Mouse (Mus musculus): ENCODE data around the gene P4ha2. TPM values are rescaled to one million over a fixed set of nuclear protein-coding genes. Genes with fewer than 3 reads are reported as not detected.
"Not testable (repeated sequence)": the region's sequence is repeated elsewhere in the genome, so short reads cannot be mapped to it uniquely, and the experiment has no call there.

The P4ha2 gene
- polyA plus RNA-seq, 1 experiment, result 3.6 TPM

GRCm38 (mm10) chr11:54126654-54127374 is 26.9 kb downstream of the P4ha2 start:
- Histone ChIP-seq H3K4me3 (ENCODE audit: insufficient read depth, low read depth, low read length) (no peak overlapping the region), H3K27ac (replicated peaks; ENCODE audit: low read depth, low read length) (no peak overlapping the region), H3K4me1 (ENCODE audit: control insufficient read depth, insufficient read depth, insufficient read length, low read length) (no peaks in the 10 kb centered on the region)

- H3K27ac ChIP-seq (replicated peaks; ENCODE audit: low read depth, low read length), result no peak overlapping the region
- H3K4me1 ChIP-seq (ENCODE audit: control insufficient read depth, insufficient read depth, insufficient read length, low read length), result no peaks in the 10 kb centered on the region
- H3K4me3 ChIP-seq (ENCODE audit: insufficient read depth, low read depth, low read length), result no peak overlapping the region
These were observed 27.5 kb downstream of the P4ha2 start for GRCm38 (mm10) chr11:54127397-54127796.

GRCm38 (mm10) chr11:54129955-54130354 is 30.1 kb downstream of the P4ha2 start:
- Histone ChIP-seq H3K4me1 (ENCODE audit: control insufficient read depth, insufficient read depth, insufficient read length, low read length) (no peaks in the 10 kb centered on the region), H3K4me3 (ENCODE audit: insufficient read depth, low read depth, low read length) (no peak overlapping the region), H3K27ac (replicated peaks; ENCODE audit: low read depth, low read length) (no peak overlapping the region)

- Histone ChIP-seq H3K27ac (replicated peaks; ENCODE audit: low read depth, low read length) (no peak overlapping the region), H3K4me1 (ENCODE audit: control insufficient read depth, insufficient read depth, insufficient read length, low read length) (no peaks in the 10 kb centered on the region), H3K4me3 (ENCODE audit: insufficient read depth, low read depth, low read length) (no peak overlapping the region)
These were observed 30.8 kb downstream of the P4ha2 start for GRCm38 (mm10) chr11:54130721-54131120.

GRCm38 (mm10) chr11:54132290-54132689 is 32.4 kb downstream of the P4ha2 start:
- H3K4me3 ChIP-seq (ENCODE audit: insufficient read depth, low read depth, low read length), result no peak overlapping the region
- H3K4me1 ChIP-seq (ENCODE audit: control insufficient read depth, insufficient read depth, insufficient read length, low read length), result no peaks in the 10 kb centered on the region
- H3K27ac ChIP-seq (replicated peaks; ENCODE audit: low read depth, low read length), result no peak overlapping the region

GRCm38 (mm10) chr11:54134905-54135304 is 35.0 kb downstream of the P4ha2 start:
- no peak overlapping the region for H3K4me3 ChIP-seq (ENCODE audit: insufficient read depth, low read depth, low read length)
- no peak overlapping the region for H3K27ac ChIP-seq (replicated peaks; ENCODE audit: low read depth, low read length)
- H3K4me1 ChIP-seq (ENCODE audit: control insufficient read depth, insufficient read depth, insufficient read length, low read length), result no peaks in the 10 kb centered on the region

GRCm38 (mm10) chr11:54140159-54140558 is 40.3 kb downstream of the P4ha2 start:
- not testable (repeated sequence) for H3K27ac ChIP-seq (replicated peaks; ENCODE audit: low read depth, low read length); H3K4me3 ChIP-seq (ENCODE audit: insufficient read depth, low read depth, low read length); H3K4me1 ChIP-seq (ENCODE audit: control insufficient read depth, insufficient read depth, insufficient read length, low read length)

GRCm38 (mm10) chr11:54141200-54141971 is 41.5 kb downstream of the P4ha2 start:
- Histone ChIP-seq H3K27ac (replicated peaks; ENCODE audit: low read depth, low read length) (no peak overlapping the region), H3K4me1 (ENCODE audit: control insufficient read depth, insufficient read depth, insufficient read length, low read length) (no peaks in the 10 kb centered on the region), H3K4me3 (ENCODE audit: insufficient read depth, low read depth, low read length) (no peak overlapping the region)

GRCm38 (mm10) chr11:54144886-54145285 is 45.0 kb downstream of the P4ha2 start:
- Histone ChIP-seq H3K4me3 (ENCODE audit: insufficient read depth, low read depth, low read length) (no peak overlapping the region), H3K4me1 (ENCODE audit: control insufficient read depth, insufficient read depth, insufficient read length, low read length) (no peaks in the 10 kb centered on the region), H3K27ac (replicated peaks; ENCODE audit: low read depth, low read length) (no peak overlapping the region)

- Histone ChIP-seq H3K4me1 (ENCODE audit: control insufficient read depth, insufficient read depth, insufficient read length, low read length) (no peaks in the 10 kb centered on the region), H3K27ac (replicated peaks; ENCODE audit: low read depth, low read length) (no peak overlapping the region), H3K4me3 (ENCODE audit: insufficient read depth, low read depth, low read length) (no peak overlapping the region)
These were observed 46.1 kb downstream of the P4ha2 start for GRCm38 (mm10) chr11:54145990-54146389.

- no peak overlapping the region for H3K4me3 ChIP-seq (ENCODE audit: insufficient read depth, low read depth, low read length)
- H3K27ac ChIP-seq (replicated peaks; ENCODE audit: low read depth, low read length), result no peak overlapping the region
- H3K4me1 ChIP-seq (ENCODE audit: control insufficient read depth, insufficient read depth, insufficient read length, low read length), result no peaks in the 10 kb centered on the region
These were observed 50.0 kb downstream of the P4ha2 start for GRCm38 (mm10) chr11:54149791-54150465.

- Histone ChIP-seq H3K4me1 (ENCODE audit: control insufficient read depth, insufficient read depth, insufficient read length, low read length) (no peaks in the 10 kb centered on the region), H3K4me3 (ENCODE audit: insufficient read depth, low read depth, low read length) (no peak overlapping the region), H3K27ac (replicated peaks; ENCODE audit: low read depth, low read length) (no peak overlapping the region)
These were observed 51.2 kb downstream of the P4ha2 start for GRCm38 (mm10) chr11:54151141-54151540.

- Histone ChIP-seq H3K27ac (replicated peaks; ENCODE audit: low read depth, low read length) (no peak overlapping the region), H3K4me3 (ENCODE audit: insufficient read depth, low read depth, low read length) (no peak overlapping the region), H3K4me1 (ENCODE audit: control insufficient read depth, insufficient read depth, insufficient read length, low read length) (no peaks in the 10 kb centered on the region)
These were observed 53.1 kb downstream of the P4ha2 start for GRCm38 (mm10) chr11:54152957-54153356.

- H3K27ac ChIP-seq (replicated peaks; ENCODE audit: low read depth, low read length), result no peak overlapping the region
These were observed 56.0 kb downstream of the P4ha2 start for GRCm38 (mm10) chr11:54155864-54156263.

GRCm38 (mm10) chr11:54156504-54156903 is 56.6 kb downstream of the P4ha2 start:
- Histone ChIP-seq H3K27ac (replicated peaks; ENCODE audit: low read depth, low read length) (no peak overlapping the region), H3K4me1 (ENCODE audit: control insufficient read depth, insufficient read depth, insufficient read length, low read length) (no peaks in the 10 kb centered on the region), H3K4me3 (ENCODE audit: insufficient read depth, low read depth, low read length) (no peak overlapping the region)

More at GRCm38 (mm10) chr11:54155864-54156263, 56.0 kb downstream of the P4ha2 start:
- no peak overlapping the region for H3K4me3 ChIP-seq (ENCODE audit: insufficient read depth, low read depth, low read length)
- H3K4me1 ChIP-seq (ENCODE audit: control insufficient read depth, insufficient read depth, insufficient read length, low read length), result no peaks in the 10 kb centered on the region

Measured in brown adipose tissue, adult 24 weeks (tissue).